Mouse (Mus musculus) ES-Bruce4 (cell line): ENCODE measurements around the gene Nfib.

ENCODE experiments used
- EP300 ChIP-seq: IDR thresholded peaks from 2 replicates; pipeline ENCODE4 v1.6.1; 2011; ENCODE audit warnings: low read depth, low read length; ENCODE audit not compliant: insufficient read depth
- POLR2A ChIP-seq: IDR thresholded peaks from one replicate; pipeline ENCODE4 v1.8.1; 2011; ENCODE audit warnings: low read length; ENCODE audit not compliant: insufficient read depth

- TF ChIP-seq POLR2A (no peak), EP300 (no peak)
Observed at GRCm38 (mm10) chr4:82374560-82374959, 331.0 kb downstream of the Nfib start.
